Mouse (Mus musculus): ENCODE data around the gene Ryr1.

- TF ChIP-seq CTCF (IDR thresholded peaks at IDR 0.05; ENCODE audit: control insufficient read depth, insufficient read depth, insufficient replicate concordance, low read depth, low read length) (no peak; the same call in 1 of the 2 replicates), POLR2A (IDR thresholded peaks at IDR 0.05; ENCODE audit: control insufficient read depth, low read depth, low read length) (no peak)
These were observed 3.7 kb upstream of the Ryr1 start for GRCm38 (mm10) chr7:29128725-29129124.
